Mouse (Mus musculus): ENCODE measurements around the gene Plpp3. TPM values are rescaled to one million over a fixed set of nuclear protein-coding genes. Genes with fewer than 3 reads are reported as not detected.

The Plpp3 gene
- total RNA-seq (2023), result 10 to 100 TPM; 17.4 to 19.6 TPM

GRCm38 (mm10) chr4:105157276-105158168 is at the start of gene Plpp3:
TSS of gene Plpp3 (plus strand) at chr4:105157347.

DNA sequence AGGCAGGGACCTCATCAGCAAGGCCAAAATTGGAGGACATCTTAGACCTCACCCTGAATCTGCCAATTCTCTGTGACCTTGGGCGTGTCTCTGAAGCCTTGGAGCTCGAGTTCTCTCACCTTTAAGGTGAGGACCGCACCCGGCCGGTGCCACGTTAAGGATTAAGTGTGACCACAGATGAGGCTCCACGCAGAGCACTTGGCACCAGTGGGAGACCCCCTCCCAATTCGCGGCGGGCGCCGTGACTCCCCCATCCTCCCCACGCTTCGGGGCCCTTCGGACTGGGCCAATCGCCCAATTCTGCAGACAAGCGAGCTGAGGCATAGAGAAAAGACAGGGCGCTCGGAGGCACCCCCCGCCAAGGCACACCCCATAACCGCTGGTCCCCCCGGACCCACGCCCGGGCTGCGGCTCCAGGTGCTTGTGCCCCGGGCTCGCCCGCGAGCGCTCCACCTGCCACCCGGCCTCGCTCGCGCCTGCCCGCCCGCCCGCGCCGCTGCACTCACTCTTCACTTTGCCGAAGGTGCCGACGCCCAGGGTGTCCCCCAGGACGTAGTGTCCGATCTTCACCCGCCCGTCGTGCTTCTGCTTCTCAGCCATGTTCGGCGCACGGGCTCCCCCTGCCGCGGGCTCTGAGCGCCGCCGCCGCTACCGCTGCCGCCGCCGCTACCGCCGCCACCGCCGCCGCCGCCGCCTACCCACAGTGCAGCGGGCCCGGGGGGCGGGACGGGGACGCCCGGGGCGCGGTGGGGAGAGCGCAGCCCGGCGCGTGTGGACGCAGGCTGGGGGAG is 47.8 kb upstream of the Plpp3 start, which contains the start of gene Prkaa2:
Prkaa2 (minus strand) TSS at position 692 of the 791 bp plus-strand sequence.

Other genes with a start within 250 kb of the Plpp3 start
- under 1 TPM in 1 of 2 experiments, not detected in 1; 0.21 TPM for gene Fyb2, start 243.9 kb upstream of the Plpp3 start, total RNA-seq (2023)
- not detected for gene Prkaa2, start 47.5 kb upstream of the Plpp3 start, total RNA-seq (2023)

All from monocyte, adult 59 days (primary cell).